Mouse (Mus musculus): ENCODE results near the gene Nrap.

The Nrap gene

DNA sequence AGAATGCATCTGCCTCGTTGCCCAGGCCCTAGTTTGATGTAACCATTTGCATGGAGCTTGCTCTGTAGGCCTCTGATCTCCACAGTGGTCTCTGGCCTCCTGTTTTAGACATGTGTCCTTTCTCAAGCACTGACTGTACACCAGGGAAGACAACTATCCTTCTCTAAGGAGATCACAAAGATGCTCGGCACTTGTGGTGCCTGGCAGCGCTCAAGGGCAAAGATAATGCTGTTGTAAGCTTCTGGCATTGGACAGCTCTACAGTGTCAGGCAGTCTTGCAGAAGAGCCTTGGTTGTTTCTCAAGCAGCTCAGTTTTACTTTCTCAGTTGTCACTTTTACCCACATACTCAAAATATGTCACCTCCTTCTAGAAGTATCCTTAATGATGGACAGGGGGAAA is 73.3 kb downstream of the Nrap start:
- no peak for DNase-seq (ENCODE audit: low read depth, low spot score)

- no peak for DNase-seq (ENCODE audit: low read depth, low spot score)
Observed at GRCm38 (mm10) chr19:56300835-56301234, 89.0 kb downstream of the Nrap start.

DNA sequence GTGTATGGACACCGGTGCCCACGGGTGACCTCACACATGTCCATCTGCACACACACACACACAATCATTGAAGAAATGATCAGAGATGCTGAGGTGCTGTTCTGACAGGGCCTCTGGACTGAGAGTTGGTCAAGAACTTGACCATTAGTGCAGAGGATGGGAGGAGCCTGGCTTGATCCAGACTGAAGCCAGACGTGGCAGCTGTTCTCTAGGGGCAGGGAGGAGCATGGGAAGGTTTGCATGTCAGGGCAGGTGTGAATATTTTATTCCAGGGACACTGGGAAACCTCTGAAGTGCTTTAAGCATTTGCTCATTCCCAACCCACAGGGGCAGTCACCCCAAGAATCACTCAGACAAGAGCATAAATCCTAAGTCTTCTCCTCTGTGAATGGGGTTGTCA is 92.6 kb downstream of the Nrap start:
- peak; percentile 8 for DNase-seq (ENCODE audit: low read depth, low spot score)

DNA sequence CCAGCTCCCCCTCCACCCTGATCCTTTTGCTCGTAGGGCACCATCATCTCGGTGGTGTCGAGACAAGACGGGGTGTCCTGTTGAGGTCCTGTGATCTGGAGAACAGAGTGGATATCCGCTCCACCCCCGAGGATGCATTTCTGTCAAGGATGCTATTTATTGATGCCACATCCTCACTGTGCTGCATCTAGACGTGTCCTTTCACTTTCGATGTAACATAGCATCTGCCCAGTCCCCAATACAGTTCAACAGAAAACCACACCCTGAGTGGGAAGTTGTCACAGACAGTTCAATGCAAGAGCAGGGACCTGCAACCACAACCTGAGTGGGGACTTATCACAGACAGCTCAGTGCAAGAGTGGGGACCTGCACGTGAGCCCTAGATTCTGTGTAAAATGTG is 93.2 kb downstream of the Nrap start:
- DNase-seq (ENCODE audit: low read depth, low spot score) = no peak

- DNase-seq (ENCODE audit: low read depth, low spot score) = peak; percentile 58
Observed at GRCm38 (mm10) chr19:56294654-56295399, 95.0 kb downstream of the Nrap start.

DNA sequence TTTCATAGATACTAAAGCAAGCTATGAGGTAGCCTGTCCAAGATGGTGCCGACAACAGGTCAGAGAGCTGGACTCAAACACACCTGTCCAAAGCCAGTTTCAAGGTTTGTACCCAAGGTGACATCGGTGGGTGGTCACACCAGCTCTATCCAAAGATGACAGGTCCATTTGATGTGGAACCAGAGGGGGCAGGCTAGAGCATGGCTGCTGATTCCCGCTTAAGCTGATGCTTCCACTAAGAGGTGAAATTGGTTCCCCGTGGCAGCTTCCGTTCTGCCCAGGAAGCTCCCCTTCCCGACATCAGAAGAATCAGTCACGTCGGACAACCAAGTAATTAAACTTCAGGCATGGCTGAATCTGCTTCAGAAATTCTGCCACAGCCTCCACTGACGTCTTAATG is 97.5 kb downstream of the Nrap start:
- DNase-seq (ENCODE audit: low read depth, low spot score) = peak; percentile 47

GRCm38 (mm10) chr19:56291898-56292297 is 97.9 kb downstream of the Nrap start:
- DNase-seq (ENCODE audit: low read depth, low spot score) = no peak

DNA sequence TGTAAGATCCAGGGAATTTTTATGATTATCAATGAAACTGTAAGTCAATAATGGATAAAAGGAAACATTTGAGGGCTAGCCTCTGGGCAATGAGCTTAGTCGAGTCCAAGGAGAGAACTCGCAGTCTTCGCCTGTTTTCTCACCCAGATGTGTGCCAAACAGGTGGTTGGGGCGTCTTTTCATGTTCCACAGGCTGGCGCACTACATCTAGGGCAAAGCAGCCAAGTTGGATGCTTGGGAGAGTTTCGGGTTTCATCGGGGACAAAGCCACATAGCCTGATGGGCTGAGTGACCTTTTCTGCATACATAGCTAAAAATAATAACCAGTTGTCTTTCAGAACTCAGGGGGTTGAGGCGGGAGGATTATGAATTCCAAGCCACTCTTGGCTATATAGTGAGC is 100.2 kb downstream of the Nrap start:
- DNase-seq (ENCODE audit: low read depth, low spot score) = no peak

GRCm38 (mm10) chr19:56288436-56288835 is 101.4 kb downstream of the Nrap start:
- DNase-seq (ENCODE audit: low read depth, low spot score) = no peak

DNA sequence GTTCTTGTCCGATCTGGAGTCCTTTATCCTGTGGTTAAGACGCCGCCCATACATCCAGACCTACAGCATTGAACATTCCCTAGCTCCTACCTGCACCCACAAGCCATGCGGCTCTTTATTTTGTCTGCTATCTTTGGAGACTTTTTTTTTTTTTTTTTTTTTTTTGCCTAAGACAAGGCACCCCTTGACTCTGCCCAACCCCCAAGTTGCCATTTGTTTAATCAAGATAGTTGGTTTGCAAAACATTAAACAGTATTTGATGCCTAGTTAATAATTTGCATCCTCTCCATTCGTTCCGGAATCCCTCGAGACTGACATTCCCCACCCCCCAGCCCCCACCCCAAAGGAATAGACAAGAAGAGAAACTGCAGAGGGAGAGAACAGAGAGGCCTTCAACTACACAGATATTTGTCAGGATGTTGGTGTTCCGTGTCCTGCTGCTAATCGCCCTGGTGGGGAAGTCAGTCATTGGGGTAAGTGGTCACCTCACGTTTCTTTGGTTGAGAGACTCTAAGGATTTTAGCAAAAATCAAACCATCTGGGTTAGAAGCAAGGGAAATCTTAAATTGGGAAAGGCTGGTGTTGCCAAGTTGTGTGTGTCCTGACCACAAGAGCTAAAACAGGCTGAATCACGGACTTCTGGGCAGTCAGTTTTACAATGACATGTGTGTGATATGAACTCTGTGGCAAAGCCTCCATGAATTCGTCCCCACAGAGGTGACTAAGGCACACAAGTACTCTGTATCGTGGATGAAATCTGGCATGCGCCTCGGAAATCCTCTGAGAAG is 102.1 kb downstream of the Nrap start:
- DNase-seq (ENCODE audit: low read depth, low spot score) = no peak

- no peak for DNase-seq (ENCODE audit: low read depth, low spot score)
Observed at GRCm38 (mm10) chr19:56286866-56287265, 103.0 kb downstream of the Nrap start, which contains the start of gene Habp2. Habp2 (plus strand) TSS chr19:56287137.

- no peak for DNase-seq (ENCODE audit: low read depth, low spot score)
Observed at GRCm38 (mm10) chr19:56285222-56285621, 104.6 kb downstream of the Nrap start.

DNA sequence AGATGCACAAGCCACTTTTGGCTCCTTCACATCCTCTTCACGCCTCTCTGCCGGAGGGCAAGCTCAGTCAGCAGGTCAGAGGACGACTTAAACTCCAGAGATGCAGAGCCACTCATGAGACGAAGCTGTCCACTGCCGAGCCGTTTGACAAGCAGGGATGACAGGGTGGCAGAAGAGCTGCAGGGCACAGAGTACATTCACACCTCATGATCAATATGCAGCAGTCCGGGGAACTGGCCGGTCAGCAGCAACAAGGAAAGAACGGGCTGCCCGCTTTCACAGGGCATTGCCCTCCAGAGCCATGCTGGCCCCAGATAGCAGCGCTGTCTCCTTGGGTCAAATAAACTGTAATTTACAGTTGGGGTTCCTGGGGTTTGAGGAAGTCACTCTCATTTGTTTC is 111.5 kb downstream of the Nrap start:
- DNase-seq (ENCODE audit: low read depth, low spot score) = no peak

GRCm38 (mm10) chr19:56277951-56278350 is 111.9 kb downstream of the Nrap start:
- no peak for DNase-seq (ENCODE audit: low read depth, low spot score)

DNA sequence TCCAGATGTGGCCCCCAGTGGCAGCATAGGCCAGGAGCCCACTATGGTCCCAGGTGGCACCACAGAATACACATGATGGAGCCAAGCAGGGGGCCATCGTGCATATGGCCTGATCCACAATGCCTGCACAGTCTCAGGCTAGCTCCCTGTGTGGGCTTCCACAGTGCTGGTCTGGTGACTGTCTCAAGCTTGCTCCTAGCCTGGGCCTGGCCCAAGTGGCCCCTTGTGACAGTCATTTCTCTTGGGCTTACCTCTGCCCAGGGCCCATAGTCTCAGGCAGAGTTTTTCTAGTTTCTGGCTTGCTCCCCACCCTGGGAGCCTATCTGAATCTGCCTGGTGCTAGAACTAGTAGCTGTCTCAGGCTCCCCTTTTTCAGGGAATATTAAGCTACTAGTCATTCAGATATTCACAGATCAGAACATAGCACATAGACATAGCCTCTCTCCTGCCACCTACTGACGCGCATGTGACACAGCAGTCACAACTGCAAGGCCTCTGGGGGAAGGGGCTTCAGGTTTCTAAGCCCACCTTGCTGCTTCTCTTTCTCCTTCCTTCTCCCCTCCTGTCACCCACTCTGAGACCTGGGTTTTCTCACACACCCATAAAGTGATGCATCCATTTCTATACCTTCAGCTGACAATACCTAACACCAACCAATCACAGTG is 112.6 kb downstream of the Nrap start:
- no peak for DNase-seq (ENCODE audit: low read depth, low spot score)

GRCm38 (mm10) chr19:56272081-56272480 is 117.8 kb downstream of the Nrap start:
- DNase-seq (ENCODE audit: low read depth, low spot score) = no peak
